Mouse (Mus musculus) E14TG2a.4 (cell line): ENCODE measurements around the gene Gm42715.

Experiments
- CTCF ChIP-seq: conservative IDR thresholded peaks from 2 replicates; pipeline ENCODE4 v1.5.1; 2014; ENCODE audit warnings: low read length
- POU5F1 ChIP-seq: IDR thresholded peaks from 2 replicates; pipeline ENCODE4 v1.6.1; 2014; ENCODE audit warnings: low read length, borderline replicate concordance

DNA sequence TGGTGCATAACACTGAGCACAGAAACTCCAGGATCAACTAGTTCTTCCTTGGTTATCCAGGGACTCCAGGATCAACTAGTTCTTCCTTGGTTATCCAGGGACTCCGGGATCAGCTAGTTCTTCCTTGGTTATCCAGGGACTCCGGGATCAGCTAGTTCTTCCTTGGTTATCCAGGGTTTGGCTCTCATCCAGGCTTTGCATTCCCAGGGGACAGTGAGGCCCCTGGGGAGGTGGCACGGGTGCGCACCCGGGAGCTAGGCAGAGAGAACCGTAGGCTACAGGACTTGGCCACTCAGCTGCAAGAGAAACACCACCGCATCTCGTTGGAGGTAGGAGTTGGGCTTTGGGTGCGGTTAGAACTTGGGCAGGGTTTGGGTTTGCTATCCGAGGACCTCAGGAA is 71.7 kb downstream of the Gm42715 start:
- no peak for TF ChIP-seq CTCF
- TF ChIP-seq POU5F1: no peak
